Mouse (Mus musculus) heart, adult 2 months (tissue): ENCODE data around the gene Tln2. TPM values are rescaled to one million over a fixed set of nuclear protein-coding genes. Genes with fewer than 3 reads are reported as not detected.

Source experiments
- DNase-seq, 2 experiments: peaks; one replicate each; pipeline ENCODE4 v3.0.0; 2021
- H3K27ac ChIP-seq: fragments of 200-600 bp; 2 replicates; pipeline ENCODE4 v1.8.1; 2022
- H3K27me3 ChIP-seq: fragments of 200-500 bp; 2 replicates; pipeline ENCODE4 v1.6.1; 2012; ENCODE audit warnings: mild to moderate bottlenecking, low read length, inconsistent platforms, mixed read lengths; ENCODE audit not compliant: control insufficient read depth, insufficient read depth
- H3K36me3 ChIP-seq: fragments of 200-500 bp; 2 replicates; pipeline ENCODE4 v1.6.1; 2012; ENCODE audit warnings: low read length, inconsistent platforms; ENCODE audit not compliant: control insufficient read depth, insufficient read depth
- H3K4me1 ChIP-seq: fragments of 200-500 bp; 2 replicates; pipeline ENCODE4 v1.6.1; 2011; ENCODE audit warnings: low read length; ENCODE audit not compliant: control insufficient read depth, insufficient read depth
- H3K4me3 ChIP-seq: fragments of 200-600 bp; 2 replicates; pipeline ENCODE4 v1.8.1; 2022
- H3K79me2 ChIP-seq: fragments of 200-500 bp; replicated peaks from 2 replicates; pipeline ENCODE4 v1.6.1; 2012; ENCODE audit warnings: mild to moderate bottlenecking, inconsistent platforms, low read length, moderate library complexity, mixed read lengths; ENCODE audit not compliant: control insufficient read depth, insufficient read depth
- H3K9ac ChIP-seq: fragments of 200-500 bp; 2 replicates; pipeline ENCODE4 v1.6.1; 2012; ENCODE audit warnings: low read depth, mild to moderate bottlenecking, control low read depth, inconsistent platforms, low read length, mixed read lengths
- CTCF ChIP-seq: fragments of 200-600 bp; IDR thresholded peaks from 2 replicates; pipeline ENCODE4 v1.8.1; 2022; ENCODE audit warnings: antibody characterized with exemption, mild to moderate bottlenecking, moderate library complexity
- EP300 ChIP-seq: fragments of 200-500 bp; IDR thresholded peaks from 2 replicates; pipeline ENCODE4 v1.6.1; 2011; ENCODE audit warnings: low read depth, low read length, control low read depth; ENCODE audit not compliant: insufficient read depth
- POLR2A ChIP-seq: fragments of 200-500 bp; IDR thresholded peaks from 2 replicates; pipeline ENCODE4 v1.6.1; 2011; ENCODE audit warnings: mild to moderate bottlenecking, low read depth, low read length, control low read depth; ENCODE audit not compliant: insufficient read depth
- WGBS: fragments of 180-500 bp; shearing (Covaris S2); methylation state at CpG from one replicate; pipeline ENCODE4 v1.1.7; 2018; 5-methylcytosine and 5-hydroxymethylcytosine counted together
- intact Hi-C: fragments of 180-260 bp; cut with DNase I; formaldehyde crosslinking; loops from one replicate; pipeline ENCODE4 v1.15.1; 2025
- polyA plus RNA-seq: library from polyadenylated mRNA; depleted of rRNA; stranded (reverse); fragments of >200 nt; gene quantifications from 2 replicates; pipeline ENCODE4 v1.2.3, GENCODE M21; 2012
- total RNA-seq, 2 experiments: library from RNA; stranded (reverse); gene quantifications; 2 replicates each; pipeline ENCODE4 v1.2.3; 2021

The Tln2 gene
- total and polyA plus RNA-seq, 3 experiments = 20.1 to 78.2 (median 67.1) TPM

- 54% methylated on average over 11 of the region's 11 CpGs for WGBS
- no peak overlapping the region for H3K27ac ChIP-seq
- H3K36me3 ChIP-seq = no peaks in the 10 kb centered on the region
Measured at GRCm38 (mm10) chr9:67463440-67464122, 95.9 kb downstream of the Tln2 start.

GRCm38 (mm10) chr9:67441484-67441883, 118.0 kb downstream of the Tln2 start:
- intact Hi-C loops = no loop called here
- Histone ChIP-seq H3K27me3 (no peaks in the 10 kb centered on the region), H3K36me3 (no peaks in the 10 kb centered on the region), H3K4me3 (no peak overlapping the region), H3K4me1 (peaks cover 3% of the 10 kb centered on the region; the same call in 1 of the 2 replicates), H3K9ac (no peak overlapping the region), H3K27ac (no peak overlapping the region), H3K79me2 (no peaks in the 10 kb centered on the region)
- DNase-seq = no peak
- 67% methylated on average over 1 of the region's 2 CpGs for WGBS
- TF ChIP-seq POLR2A (no peak), CTCF (no peak), EP300 (no peak)

More at GRCm38 (mm10) chr9:67463440-67464122, 95.9 kb downstream of the Tln2 start:
- intact Hi-C loops = no loop called here
- Histone ChIP-seq H3K9ac (no peak overlapping the region), H3K4me3 (no peak overlapping the region), H3K4me1 (no peaks in the 10 kb centered on the region), H3K27me3 (no peaks in the 10 kb centered on the region), H3K79me2 (no peaks in the 10 kb centered on the region)
- DNase-seq = no peak
- TF ChIP-seq CTCF (no peak), POLR2A (no peak), EP300 (no peak)

GRCm38 (mm10) chr9:67437511-67437910, 122.0 kb downstream of the Tln2 start:
- no peak overlapping the region for H3K9ac ChIP-seq
- no peak overlapping the region for H3K4me3 ChIP-seq
- no peaks in the 10 kb centered on the region for H3K27me3 ChIP-seq
- no peaks in the 10 kb centered on the region for H3K79me2 ChIP-seq
- intact Hi-C loops = no loop called here
- DNase-seq = no peak
- no peak for TF ChIP-seq CTCF
- no peak for TF ChIP-seq POLR2A
- no peak for TF ChIP-seq EP300
- peaks cover 2% of the 10 kb centered on the region; the same call in 1 of the 2 replicates for H3K4me1 ChIP-seq
- H3K27ac ChIP-seq = no peak overlapping the region
- WGBS = 97% methylated on average over 1 of the region's 1 CpGs
- H3K36me3 ChIP-seq = no peaks in the 10 kb centered on the region

- Histone ChIP-seq H3K4me3 (no peak overlapping the region), H3K4me1 (peaks cover 2% of the 10 kb centered on the region; the same call in 1 of the 2 replicates), H3K9ac (no peak overlapping the region), H3K27me3 (no peaks in the 10 kb centered on the region), H3K36me3 (no peaks in the 10 kb centered on the region), H3K27ac (no peak overlapping the region; the same call in 1 of the 2 replicates), H3K79me2 (no peaks in the 10 kb centered on the region)
- WGBS = 43% methylated on average over 10 of the region's 10 CpGs
- intact Hi-C loops = no loop called here
- no peak for TF ChIP-seq CTCF
- TF ChIP-seq EP300 = no peak
- no peak for TF ChIP-seq POLR2A
- peak; percentile 31 to 32 for DNase-seq
Measured at GRCm38 (mm10) chr9:67435333-67436154, 124.0 kb downstream of the Tln2 start.

GRCm38 (mm10) chr9:67429199-67429892, 130.2 kb downstream of the Tln2 start:
- Histone ChIP-seq H3K9ac (no peak overlapping the region), H3K79me2 (no peaks in the 10 kb centered on the region), H3K27ac (no peak overlapping the region), H3K36me3 (no peaks in the 10 kb centered on the region), H3K4me3 (peak overlapping the region; percentile 4; the same call in 1 of the 2 replicates), H3K4me1 (no peaks in the 10 kb centered on the region), H3K27me3 (no peaks in the 10 kb centered on the region)
- TF ChIP-seq CTCF (no peak), POLR2A (no peak), EP300 (no peak)
- WGBS = 33% methylated on average over 12 of the region's 12 CpGs
- DNase-seq = peak in 1 of 2 experiments; percentile 13
- intact Hi-C loops = loop anchor here (5.0 kb wide), 1 partner anchor 203 kb away; no protein-coding TSS in a partner anchor
